Mouse (Mus musculus): ENCODE data around the gene Rhoa. TPM values are rescaled to one million over a fixed set of nuclear protein-coding genes. Genes with fewer than 3 reads are reported as not detected.

The Rhoa gene
- polyA plus RNA-seq, 1 experiment, result 153 TPM

DNA sequence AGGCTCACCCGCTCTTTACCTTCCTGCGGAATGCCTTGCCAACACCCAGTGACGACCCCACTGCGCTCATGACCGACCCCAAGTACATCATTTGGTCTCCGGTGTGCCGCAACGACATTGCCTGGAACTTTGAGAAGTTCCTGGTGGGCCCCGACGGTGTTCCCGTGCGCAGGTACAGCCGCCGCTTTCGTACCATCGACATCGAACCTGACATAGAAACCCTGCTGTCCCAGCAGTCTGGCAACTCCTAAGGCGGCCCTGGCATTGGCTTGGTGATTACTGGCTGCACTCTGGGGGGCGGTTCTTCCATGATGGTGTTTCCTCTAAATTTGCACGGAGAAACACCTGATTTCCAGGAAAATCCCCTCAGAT lies 33.9 kb downstream of the Rhoa start:
- no peak for DNase-seq (ENCODE audit: extremely low spot score in 1 of 2, low spot score in 1 of 2)

DNA sequence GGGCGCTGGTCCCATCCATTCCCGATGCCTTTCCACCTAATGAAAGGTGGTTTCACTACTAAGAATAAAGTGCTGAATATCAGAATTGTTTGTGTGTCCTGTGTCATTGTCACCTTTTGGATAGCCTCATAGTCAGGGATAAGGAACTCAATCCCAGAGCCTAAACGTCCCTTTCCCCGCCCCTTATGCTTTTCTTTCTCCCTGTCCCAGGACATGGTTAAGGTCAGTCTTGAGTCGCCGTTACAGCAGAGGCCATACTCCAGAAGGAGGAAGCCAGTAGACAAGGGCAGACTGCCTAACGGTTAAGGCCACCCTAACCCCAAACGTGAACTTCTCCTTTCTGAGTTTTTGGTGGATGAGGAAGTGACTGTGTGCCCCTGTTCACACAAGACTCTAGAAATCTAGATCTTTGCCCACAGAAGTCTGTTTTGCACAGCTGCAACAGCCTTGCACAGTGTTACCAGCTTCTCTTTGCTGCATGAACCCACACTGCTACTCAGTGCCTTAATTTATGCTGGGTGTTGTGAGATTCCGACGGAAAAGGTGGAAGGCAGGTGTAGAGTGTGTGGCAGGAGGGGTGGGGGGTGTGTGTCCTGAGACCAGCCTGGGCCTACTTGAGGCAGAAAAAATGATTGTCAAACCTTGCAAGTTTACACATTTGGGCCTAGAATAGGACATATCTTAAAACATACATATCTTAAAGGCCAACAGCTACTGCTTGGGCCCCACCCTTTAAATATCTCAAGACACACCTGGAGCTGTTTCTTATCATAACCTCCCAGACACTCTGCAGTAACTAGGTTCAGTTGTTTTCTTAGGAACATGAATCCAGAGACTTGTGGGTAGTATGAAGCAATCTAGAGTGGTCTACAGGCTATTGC lies 34.6 kb downstream of the Rhoa start:
- DNase-seq (ENCODE audit: extremely low spot score in 1 of 2, low spot score in 1 of 2), result no peak

DNA sequence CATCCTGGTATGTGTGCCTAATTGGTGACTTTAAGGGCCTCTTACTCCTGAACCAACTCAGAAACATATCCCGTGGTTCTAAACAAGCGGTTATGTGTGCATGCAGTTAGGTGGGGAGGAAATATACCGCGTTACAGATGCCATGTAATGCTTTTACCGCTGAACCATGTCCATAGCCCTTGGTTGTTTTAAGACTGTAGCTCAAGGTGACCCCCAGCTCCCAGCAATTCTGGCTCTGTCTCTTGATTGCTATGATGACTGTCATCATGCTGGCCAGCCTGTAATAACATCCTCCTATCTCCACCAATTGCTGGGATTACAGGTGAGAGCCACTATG lies 35.2 kb downstream of the Rhoa start:
- no peak for DNase-seq (ENCODE audit: extremely low spot score in 1 of 2, low spot score in 1 of 2)

DNA sequence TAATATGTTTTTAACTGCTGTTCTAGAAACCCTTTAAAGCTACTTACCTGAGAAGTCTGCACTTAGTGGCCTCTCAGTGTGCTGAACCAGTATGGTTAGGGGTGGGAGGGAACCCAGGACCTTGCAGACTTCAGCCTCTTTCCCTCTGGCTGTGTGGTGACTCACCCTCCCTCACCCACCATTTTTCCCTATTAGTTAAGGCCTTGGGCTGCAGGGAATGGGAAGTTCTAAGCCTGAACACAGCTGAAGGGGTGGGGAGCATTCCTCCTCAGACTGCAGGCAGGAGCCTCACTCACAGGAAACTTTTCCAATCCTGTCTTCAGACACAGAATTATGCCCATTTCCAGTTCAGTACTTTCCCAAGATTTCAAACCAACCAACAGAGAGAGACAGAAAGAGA lies 35.9 kb downstream of the Rhoa start:
- no peak for DNase-seq (ENCODE audit: extremely low spot score in 1 of 2, low spot score in 1 of 2)

DNA sequence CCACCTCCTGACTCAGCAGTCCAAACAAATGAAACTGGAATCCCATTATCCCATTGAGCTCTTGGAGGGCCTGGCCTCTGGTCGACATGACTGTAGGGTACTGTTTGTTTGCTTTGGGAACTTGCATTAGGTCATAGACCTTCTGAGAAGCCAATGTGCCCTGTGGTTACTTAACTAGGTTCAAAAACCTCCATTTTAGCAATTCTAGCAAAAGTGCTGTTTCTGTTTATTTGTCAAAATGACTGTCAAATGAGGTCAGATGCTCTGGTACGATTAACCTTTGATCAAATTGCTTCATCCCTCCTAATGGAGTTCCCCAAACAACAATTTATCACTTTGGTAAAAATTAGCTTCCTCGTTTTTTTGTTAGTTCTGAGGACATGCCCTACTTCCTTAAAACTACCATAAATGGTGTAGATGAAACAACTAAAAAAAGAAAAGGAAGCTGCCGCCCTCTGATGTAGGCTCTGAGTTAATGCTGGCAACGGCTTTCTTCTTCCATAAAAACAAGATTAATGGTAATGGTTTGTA lies 36.4 kb downstream of the Rhoa start:
- peak in 1 of 2 experiments; percentile 32 for DNase-seq (ENCODE audit: extremely low spot score in 1 of 2, low spot score in 1 of 2)

DNA sequence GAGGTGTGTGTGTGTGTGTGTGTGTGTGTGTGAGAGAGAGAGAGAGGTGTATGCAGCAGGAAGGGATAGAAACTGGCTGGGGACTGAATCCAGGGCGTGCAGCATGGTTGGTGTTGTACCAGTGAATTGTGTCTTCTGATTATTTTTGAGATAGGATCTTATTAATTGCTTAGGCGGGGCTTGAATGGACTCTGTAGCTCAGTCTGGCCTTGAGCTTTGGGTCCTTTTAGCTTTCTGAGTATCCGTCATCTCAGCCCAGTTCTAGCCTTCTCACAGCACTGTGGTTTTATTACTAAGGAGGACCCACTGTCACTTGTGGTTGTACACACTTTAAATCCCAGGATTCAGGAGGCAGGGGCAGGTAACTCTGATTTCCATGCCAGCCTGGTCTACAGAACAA lies 37.4 kb downstream of the Rhoa start:
- DNase-seq (ENCODE audit: extremely low spot score in 1 of 2, low spot score in 1 of 2), result no peak

DNA sequence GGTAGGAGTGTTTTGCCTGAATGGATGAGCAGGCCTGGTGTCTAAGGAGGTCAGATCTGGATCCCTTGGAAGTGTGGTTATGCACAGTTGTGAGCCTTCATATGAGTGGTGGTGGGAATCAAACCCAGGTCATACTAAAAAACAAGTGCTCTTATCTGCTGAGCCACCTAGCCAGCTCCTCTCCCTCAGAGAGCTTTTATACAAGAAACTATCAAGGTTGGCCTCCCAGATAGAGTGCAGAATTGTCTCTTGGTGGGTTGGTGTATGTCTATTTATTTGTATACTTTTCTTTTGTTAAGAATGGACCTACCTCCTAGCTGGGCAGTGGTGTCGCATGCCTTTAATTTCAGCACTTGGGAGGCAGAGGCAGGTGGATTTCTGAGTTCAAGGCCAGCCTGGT lies 37.9 kb downstream of the Rhoa start:
- DNase-seq (ENCODE audit: extremely low spot score in 1 of 2, low spot score in 1 of 2), result no peak

DNA sequence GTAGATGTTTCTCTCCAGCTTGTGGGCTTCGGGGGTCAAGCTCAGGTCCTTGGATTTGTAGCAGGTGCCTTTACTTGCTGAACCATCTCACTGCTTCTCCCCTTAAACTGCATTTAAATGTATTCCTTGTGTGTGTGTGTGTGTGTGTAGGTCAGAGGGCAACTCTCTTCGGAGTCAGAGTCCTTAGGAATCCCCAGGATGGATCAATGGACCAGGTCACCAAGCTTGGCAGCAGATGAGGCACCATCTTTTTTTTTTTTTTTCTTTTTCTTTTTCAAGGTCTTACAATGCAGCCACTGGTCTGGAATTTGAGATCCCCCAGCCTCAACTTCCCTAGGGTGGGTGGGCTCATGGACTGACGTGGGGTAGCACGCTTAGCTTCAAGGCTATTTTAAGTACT lies 38.5 kb downstream of the Rhoa start:
- no peak for DNase-seq (ENCODE audit: extremely low spot score in 1 of 2, low spot score in 1 of 2)

DNA sequence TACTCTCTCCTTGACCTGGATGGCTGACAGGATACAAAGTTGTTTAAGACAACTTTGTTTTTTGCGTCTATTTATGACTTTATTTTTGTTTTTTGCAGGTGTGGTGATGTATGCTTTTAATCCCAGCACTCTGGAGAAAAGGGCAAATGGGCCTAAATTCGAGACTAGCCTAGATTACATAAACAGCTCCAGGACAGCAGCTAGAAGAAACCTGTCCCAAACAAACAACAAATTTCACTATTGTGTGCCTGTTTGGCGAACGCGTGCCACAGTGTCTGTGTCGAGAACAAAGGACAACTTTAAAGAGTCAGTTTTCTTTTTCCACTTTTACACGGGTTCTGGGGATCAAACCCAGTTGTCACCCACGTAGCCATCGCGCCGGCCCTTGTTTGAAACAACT lies 41.1 kb downstream of the Rhoa start:
- DNase-seq (ENCODE audit: extremely low spot score in 1 of 2, low spot score in 1 of 2), result peak in 1 of 2 experiments; percentile 33

DNA sequence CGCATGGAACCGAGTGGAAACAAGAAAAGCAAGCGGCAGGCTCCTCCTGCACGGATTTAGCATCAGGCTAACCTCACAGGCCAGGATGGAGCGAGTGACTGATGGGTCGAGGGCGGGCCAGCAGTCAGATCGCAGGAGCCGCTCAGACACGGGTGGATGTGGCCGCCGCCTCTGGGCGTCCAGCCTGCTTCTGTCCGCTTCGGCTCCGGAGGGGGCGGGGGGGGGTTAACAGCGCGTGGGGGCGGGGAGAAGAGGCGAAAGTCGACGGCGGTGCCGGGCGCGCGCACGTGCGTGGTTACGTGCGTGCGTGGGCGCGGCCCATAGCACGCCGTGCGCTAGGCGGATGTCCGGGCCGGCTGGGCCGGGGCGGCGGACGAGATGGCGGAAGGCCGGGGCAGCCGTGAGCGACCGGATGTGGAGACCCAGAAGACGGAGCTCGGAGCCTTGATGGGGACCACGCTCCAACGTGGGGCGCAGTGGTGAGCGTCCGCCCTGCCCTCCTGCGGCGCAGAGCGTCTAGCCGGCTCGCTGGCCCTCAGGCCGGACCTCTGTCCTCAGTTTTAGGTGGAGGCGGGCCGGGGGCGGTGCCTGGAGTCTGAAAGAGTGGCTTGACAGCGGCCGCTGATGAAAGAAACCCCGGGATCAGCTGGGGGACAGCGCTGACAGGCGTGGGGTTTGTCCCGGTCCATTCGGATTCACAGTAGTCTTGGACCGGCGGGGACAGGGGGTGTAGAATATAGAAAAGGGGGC lies 41.8 kb downstream of the Rhoa start, which contains the start of gene Usp4:
Gene Usp4 (plus strand): TSS at position 314 of the 750 bp plus-strand sequence.
- peak; percentile 56 to 87 for DNase-seq (ENCODE audit: extremely low spot score in 1 of 2, low spot score in 1 of 2)

DNA sequence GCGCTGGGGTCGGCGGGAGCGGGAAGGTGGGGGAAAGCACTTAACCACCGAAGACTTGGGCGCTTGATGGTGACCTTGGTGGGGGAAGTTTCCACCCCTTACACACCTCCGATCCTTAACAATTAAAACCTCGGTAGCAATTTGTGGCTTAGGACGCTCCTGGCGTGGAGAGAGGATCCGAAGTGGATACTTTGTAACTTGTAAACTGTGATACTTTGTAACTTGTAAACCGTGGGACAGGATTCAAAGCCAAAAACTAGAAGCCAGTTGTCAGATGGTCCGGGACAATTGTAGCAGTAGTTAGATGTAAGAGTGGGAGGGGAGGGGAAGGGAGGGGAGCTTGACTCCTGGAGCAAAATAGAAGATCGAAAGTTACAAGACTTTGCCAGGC lies 42.4 kb downstream of the Rhoa start:
- no peak for DNase-seq (ENCODE audit: extremely low spot score in 1 of 2, low spot score in 1 of 2)

DNA sequence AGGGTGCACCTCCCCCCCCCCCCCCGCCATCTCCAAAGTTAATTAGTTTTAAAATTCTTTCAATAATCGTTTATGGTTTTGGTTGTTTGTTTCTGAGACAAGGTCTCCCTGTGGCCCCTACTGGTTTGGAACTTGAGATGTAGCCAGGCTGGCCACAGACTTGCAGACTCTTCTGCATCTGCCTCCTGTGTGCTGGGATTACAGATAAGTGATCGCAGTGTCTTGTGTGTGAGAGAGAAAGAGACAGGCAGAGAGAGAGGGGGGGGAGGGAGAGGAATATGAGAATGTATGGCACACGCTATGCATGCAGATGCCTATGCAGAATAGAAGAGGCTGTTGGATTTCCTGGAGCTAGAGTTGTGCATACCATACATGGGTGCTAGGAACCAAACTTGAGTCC lies 43.8 kb downstream of the Rhoa start:
- DNase-seq (ENCODE audit: extremely low spot score in 1 of 2, low spot score in 1 of 2), result no peak

DNA sequence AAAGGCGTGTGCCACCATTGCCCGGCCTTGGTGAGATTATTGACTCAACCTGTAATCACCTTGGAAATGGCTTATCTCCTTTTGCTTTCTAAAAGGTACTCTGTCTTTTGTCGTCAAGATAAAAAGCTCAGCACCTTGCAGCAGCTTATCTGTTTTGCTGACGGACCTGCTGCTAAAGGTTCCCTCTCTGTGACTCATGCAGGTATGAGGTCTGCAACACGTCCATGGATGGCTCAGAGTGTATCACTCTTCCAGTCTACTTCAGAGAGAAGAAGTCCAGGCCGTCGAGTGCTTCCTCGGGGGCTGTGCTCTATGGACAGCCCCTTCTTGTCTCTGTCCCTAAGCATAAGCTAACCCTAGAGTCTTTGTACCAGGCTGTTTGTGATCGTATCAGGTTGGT lies 72.3 kb downstream of the Rhoa start:
- DNase-seq (ENCODE audit: extremely low spot score in 1 of 2, low spot score in 1 of 2), result no peak

DNA sequence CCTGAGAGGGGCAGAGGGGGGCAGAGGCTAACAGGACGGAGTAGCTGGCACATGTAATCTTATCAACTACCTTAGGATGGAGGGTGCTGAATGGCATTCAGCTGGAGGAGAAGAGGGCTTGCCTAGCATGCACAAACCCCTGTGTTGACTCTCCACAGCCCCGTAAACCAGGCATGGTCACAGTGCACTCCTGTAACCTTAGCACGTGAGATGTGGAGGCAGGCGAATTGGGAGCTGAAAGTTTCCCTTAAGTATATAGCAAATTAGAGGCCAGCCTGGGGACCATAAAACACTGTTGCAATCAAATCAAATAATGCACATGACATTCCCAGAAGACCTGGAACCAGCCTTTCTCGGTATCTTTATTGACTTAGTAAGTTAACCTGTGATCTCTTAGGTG lies 72.8 kb downstream of the Rhoa start:
- DNase-seq (ENCODE audit: extremely low spot score in 1 of 2, low spot score in 1 of 2), result no peak

DNA sequence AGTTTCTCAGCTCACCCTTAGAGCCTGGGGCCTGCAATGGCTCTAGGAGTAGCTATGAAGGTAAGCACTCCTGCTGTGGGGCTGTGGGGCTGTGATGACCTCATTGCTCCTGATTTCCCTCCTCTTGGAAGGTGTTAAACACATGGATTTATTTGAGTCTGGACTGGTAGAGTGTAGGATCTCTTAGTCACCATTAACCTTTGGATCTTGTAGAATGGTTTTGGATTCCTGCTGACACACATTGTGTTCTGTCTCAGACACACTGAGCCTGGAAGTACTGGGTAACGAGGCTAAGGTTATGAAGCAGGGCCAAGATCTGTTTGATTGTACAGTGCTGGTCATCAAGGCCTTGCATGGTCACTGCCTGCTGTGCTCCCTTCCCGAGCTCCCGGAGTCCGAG lies 73.4 kb downstream of the Rhoa start:
- DNase-seq (ENCODE audit: extremely low spot score in 1 of 2, low spot score in 1 of 2), result no peak

DNA sequence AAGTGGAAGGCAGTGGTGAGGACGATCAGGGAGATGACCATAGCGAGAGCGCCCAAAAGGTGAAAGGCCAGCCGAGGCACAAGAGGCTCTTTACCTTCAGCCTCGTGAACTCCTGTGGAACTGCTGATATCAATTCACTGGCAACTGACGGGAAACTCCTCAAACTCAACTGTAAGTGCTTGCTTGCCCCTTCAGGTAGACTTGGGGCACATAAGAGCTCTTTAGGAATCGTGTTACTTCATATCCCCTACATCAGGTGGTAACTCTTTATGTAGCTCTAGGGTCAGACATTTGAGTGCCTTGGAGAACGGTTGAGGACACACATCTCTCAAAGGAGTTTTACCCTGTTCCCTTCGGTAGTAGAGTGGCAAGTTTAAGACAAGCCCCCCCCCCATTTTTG lies 75.5 kb downstream of the Rhoa start:
- DNase-seq (ENCODE audit: extremely low spot score in 1 of 2, low spot score in 1 of 2), result no peak

DNA sequence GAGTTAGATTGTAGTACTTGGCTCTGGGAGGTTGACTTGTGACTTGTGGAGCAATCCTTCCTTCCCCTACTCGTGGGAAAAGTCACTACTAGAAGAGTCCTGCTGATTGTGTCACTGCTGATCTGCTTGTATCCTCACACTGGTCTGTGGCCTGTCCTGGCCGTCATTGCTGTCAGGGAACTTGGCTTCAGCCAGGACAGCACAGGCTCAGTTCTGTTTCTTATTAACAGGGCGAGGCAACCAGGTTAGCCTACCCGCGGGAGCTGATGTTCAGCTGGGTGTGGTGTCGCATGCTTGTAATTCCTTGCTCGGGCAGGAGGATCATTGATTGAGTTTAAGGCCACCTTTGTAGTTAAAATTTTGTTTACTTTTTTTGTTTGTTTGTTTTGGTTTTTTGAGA lies 79.1 kb downstream of the Rhoa start:
- DNase-seq (ENCODE audit: extremely low spot score in 1 of 2, low spot score in 1 of 2), result no peak

DNA sequence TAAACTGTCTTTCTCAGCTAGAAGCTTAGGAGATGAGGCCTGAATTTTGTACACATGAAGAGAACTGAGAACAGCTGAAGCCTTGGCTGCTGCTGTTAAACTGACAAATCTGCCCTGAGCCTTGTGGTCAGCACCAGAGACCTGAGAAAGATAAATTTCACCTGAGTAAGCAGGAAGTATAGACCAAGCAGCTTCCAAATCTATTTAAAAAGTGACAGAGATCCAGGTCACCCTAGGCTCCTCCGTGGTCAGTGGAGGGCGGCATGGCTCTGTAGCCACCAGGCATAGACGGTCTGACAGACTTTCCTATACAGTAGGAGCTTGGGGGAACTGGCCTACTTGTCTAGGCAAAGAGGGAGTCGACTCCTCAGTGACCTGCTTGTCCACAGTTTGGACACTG lies 80.9 kb downstream of the Rhoa start:
- DNase-seq (ENCODE audit: extremely low spot score in 1 of 2, low spot score in 1 of 2), result no peak

Data from frontal cortex, adult 2 months (tissue).